Mouse (Mus musculus) urinary bladder, postnatal 4 days (tissue): ENCODE measurements around the gene Prss33.
A peak's percentile ranks its signal among the peaks of the same experiment; 100 is the strongest.

Experiments
- DNase-seq, 2 experiments: peaks; one replicate each; pipeline ENCODE4 v3.0.0; 2021 to 2022; ENCODE audit warnings: low spot score in 2 of 2

Prss33 gene

DNA sequence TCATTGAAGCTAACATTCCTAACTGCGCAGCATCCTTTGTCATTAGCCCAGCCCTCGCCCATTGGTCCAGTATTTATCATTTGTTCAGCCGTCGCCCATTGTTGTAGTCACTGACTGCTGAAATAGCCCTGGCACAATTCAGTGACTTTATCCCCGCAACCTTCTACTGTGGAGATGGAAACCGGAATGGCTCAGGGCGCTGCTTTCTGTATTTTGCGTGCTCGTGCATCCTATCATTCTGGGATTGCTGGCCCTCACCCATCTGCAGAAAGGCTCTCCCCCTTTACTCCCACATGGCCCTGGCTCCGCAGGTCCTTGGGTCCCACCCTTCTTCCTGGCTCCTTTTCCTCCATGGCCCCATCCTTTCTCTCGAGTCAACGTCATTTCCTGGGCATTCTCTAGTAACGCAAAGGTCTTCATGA is 49.3 kb downstream of the Prss33 start:
- DNase-seq = no peak

- DNase-seq = peak; percentile 71 to 84
Measured at GRCm38 (mm10) chr17:23785561-23786471, 50.0 kb downstream of the Prss33 start, which contains the start of gene Flywch2. Gene Flywch2, minus strand, starts transcription at chr17:23786081.

DNA sequence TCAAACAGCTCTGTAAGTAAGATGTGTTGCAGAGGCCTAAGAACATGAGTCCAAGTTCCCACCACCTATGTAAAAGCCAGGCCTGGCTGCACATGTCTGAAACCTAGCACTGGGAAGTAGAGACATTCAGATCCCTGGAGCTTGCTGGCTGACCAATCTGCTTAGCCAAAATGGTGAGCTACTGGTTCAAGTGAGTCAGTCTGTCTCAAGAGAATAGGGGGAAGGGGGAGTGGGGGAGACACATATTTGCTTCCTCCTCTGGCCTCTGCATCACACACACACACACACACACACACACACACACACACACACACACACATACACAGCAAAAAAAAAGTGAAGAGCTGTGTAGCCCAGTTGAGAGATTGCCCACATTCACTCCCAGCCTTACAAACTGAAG is 52.5 kb downstream of the Prss33 start:
- DNase-seq = no peak
